Mouse (Mus musculus) liver, adult (tissue): ENCODE data around the gene Poldip3.

Source experiments
- GATA4 ChIP-seq: IDR thresholded peaks from 2 replicates; pipeline ENCODE4 v1.6.1; 2014; ENCODE audit warnings: mild to moderate bottlenecking, low read length; ENCODE audit not compliant: insufficient replicate concordance

The Poldip3 gene

GRCm38 (mm10) chr15:83149196-83150072, at the start of gene Poldip3:
Poldip3 (minus strand) TSS chr15:83149384.
- TF ChIP-seq GATA4 = peak; percentile 6; the same call in 1 of the 2 replicates

GRCm38 (mm10) chr15:83193413-83193812, 44.2 kb upstream of the Poldip3 start:
- no peak for TF ChIP-seq GATA4

- no peak for TF ChIP-seq GATA4
Measured at GRCm38 (mm10) chr15:83182351-83182750, 33.2 kb upstream of the Poldip3 start.

- TF ChIP-seq GATA4 = no peak
Measured at GRCm38 (mm10) chr15:83181800-83182330, 32.7 kb upstream of the Poldip3 start.

GRCm38 (mm10) chr15:83180004-83180403, 30.8 kb upstream of the Poldip3 start:
- no peak for TF ChIP-seq GATA4

GRCm38 (mm10) chr15:83176653-83177052, 27.5 kb upstream of the Poldip3 start:
- TF ChIP-seq GATA4 = no peak

GRCm38 (mm10) chr15:83173914-83174884, 25.0 kb upstream of the Poldip3 start:
- no peak for TF ChIP-seq GATA4

- no peak for TF ChIP-seq GATA4
Measured at GRCm38 (mm10) chr15:83172492-83173429, 23.6 kb upstream of the Poldip3 start, which contains the start of gene Cyb5r3. Cyb5r3 (minus strand) TSS chr15:83172592.

- no peak for TF ChIP-seq GATA4
Measured at GRCm38 (mm10) chr15:83171712-83172481, 22.7 kb upstream of the Poldip3 start.

GRCm38 (mm10) chr15:83170956-83171659, 21.9 kb upstream of the Poldip3 start:
- no peak for TF ChIP-seq GATA4

GRCm38 (mm10) chr15:83169772-83170722, 20.9 kb upstream of the Poldip3 start:
- peak; percentile 35; the same call in 1 of the 2 replicates for TF ChIP-seq GATA4
